Mouse (Mus musculus): ENCODE measurements around the gene Hist1h2ah.

GRCm38 (mm10) chr13:22013716-22014115, 21.7 kb downstream of the Hist1h2ah start:
- TF ChIP-seq CTCF (IDR thresholded peaks at IDR 0.05; ENCODE audit: low read depth) (no peak), EP300 (optimal IDR thresholded peaks at IDR 0.05) (no peak)
